Mouse (Mus musculus) heart, adult 9 months (tissue): ENCODE results near the gene Mef2c.
A peak's percentile ranks its signal among the peaks of the same experiment; 100 is the strongest.

Experiments used
- DNase-seq, 2 experiments: peaks; one replicate each; pipeline ENCODE4 v3.0.0; 2022; ENCODE audit warnings: low spot score in 2 of 2

Gene Mef2c

DNA sequence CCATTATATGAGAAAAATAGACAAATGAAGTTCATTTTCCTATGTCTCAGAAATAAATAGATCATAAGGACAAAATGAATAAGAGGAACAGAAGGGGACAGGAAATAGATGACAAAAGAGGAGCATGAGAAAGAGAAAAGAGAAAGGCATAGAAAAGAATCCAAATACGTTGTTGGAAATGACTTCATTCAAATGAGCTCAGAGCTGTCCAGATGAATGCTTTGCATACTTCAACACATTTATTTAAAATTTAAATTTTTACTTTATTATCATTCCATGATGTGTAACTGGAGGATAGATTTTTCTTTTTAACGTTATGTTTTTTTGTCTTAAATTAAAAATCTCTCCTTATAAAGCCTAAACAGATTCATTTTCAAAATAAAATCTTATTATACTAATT, 203.8 kb downstream of the Mef2c start:
- DNase-seq = no peak

DNA sequence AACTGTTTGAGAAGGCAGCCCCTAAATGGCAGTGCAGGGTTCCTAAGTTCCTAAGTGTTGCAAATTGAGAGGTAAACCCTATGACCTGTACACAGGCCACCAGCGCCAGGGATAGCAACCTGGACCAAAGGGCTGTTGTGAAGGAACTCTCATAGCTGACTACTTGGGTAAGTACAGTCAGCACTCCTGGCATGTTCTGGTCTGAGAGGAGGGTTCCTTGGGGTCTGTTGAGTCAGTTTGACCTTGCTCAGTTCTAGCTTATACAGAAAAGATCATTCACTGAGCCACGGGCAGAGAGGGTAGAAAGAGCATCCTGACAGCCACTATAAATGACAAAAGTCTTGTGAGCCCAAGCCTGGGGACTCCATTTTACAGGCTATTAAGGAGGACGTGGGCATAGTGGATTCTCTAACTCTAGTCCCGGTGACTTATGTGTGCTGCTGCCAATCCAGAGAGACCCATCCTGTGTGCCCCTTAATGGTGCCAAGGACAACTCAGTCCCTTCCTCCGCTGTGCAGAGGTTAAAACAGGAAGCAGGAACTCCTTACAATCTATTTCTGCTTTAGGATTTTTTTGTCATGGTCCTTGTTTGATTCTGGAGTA, 209.0 kb downstream of the Mef2c start:
- DNase-seq = no peak

DNA sequence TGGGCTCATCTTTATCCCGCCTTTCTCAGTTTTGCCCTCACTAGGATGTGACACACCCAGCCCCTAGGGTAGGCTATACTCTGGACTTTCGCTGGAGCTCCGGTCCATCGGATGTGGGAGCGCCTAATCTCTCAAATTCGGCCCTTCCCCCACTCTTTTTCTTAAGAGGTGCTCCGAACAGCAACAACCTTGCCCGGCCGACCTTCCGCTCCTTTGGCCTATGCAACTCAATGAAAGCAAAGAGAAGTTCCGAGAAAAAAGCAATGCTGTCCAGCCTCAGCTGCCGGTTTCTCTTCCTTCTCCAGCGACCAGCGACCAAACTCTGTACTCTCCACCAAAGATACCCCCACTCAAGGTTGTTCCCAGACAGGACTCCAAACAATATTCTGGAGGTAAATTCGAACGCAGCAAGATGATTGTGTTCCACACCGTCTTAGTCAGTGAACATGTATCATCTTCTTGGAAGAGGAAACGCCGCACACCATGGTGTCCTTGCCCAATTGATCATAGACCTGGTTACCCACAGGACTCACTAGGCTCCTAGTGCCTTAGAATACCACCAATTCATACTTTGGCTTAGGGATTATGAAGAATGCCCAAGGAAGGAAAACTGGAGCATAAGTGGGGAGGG, 209.9 kb downstream of the Mef2c start:
- DNase-seq = no peak

DNA sequence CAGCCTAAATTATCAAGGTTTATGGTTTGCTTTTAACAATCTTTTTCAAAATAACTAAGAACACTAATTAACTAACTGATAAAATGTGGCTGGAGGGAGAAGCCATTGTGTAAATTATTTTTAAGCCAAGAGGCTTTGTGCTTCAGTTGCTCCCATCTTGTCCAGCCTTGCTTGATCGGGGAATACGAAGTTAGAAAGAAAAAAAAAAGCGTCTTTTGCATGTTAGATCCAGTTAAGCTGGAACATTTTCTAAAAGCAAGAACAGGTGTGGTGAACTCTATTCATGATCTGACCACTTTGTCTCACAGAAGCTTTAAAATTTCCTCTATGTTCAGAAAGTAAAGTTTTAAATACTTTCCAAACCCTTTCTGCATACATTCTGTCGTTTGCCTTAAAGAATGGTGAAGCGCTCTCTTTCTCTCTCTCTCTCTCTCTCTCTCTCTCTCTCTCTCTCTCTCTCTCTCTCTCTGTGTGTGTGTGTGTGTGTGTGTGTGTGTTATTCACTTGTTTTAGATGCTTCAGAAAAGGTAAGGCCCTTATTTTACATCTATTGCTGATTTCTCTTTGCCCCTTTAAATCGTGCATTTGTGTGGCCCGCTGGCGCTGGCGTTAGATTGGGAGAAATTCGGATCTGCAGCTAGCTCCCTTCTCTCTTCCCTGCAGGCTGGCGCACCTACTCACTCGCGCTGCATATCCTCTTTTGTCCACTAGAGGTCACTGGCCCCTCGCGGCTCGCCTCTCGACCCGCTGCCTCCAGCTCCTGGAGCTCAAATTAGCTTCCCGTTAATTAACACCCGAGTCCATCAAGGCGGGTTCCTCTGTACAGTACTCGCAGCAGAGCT, 210.9 kb downstream of the Mef2c start:
- DNase-seq = peak; percentile 44 to 55

DNA sequence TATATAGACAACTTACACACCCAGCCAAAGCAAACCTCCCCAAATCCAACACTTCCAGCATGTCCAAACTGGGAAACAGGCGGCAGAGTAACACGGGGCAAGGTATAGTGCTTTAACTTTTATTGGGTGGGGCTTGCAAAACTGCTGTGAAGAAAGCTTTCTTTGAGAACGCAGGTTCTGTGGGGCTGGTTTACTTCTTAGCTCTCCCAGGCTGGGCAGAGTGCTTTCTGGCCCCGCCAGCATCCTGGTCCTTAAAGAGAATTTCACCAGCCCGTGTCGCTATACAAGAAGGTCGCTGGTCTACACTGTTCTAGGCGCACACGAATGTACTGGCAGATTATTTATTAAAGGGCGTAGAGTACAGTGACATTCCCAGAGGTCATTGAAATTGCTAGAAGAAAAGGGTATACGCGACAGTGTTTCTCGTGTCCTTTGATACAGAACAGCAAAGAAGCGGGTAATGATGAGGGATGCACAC, 211.5 kb downstream of the Mef2c start:
- DNase-seq = no peak

DNA sequence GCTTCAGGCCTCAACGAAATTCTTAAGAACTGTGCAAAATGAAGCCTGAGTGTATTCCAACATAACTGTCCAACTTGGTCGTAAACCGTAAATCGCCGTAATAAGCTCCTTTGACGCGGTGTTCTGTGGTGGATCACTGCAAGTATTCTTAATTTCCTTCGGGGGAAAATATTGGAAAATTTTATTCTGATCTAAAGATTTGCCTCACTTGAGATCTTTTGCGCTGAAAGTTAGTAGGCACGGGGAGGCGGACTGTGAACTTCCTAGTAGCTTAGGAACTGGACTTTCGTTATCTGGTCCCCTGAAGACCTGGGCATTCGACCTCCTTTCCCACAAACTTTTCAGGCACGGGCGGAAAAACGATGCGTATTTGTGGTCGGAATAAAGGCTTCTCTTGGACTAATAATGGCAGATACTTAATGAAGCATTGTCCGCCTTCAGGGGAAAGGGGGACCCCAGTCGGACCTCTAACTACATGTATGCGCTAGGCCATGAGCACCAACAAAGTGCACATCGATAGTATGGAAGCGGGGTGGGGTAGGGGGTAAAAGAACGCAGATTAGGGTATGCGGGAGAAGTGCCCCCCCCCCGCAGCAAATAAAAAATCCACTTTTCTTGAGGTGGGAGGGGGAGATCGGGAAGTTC, 212.3 kb downstream of the Mef2c start:
- no peak for DNase-seq
